Comparison of ENCODE assay signal across 8 mouse cellular contexts in the genomic region with DNA sequence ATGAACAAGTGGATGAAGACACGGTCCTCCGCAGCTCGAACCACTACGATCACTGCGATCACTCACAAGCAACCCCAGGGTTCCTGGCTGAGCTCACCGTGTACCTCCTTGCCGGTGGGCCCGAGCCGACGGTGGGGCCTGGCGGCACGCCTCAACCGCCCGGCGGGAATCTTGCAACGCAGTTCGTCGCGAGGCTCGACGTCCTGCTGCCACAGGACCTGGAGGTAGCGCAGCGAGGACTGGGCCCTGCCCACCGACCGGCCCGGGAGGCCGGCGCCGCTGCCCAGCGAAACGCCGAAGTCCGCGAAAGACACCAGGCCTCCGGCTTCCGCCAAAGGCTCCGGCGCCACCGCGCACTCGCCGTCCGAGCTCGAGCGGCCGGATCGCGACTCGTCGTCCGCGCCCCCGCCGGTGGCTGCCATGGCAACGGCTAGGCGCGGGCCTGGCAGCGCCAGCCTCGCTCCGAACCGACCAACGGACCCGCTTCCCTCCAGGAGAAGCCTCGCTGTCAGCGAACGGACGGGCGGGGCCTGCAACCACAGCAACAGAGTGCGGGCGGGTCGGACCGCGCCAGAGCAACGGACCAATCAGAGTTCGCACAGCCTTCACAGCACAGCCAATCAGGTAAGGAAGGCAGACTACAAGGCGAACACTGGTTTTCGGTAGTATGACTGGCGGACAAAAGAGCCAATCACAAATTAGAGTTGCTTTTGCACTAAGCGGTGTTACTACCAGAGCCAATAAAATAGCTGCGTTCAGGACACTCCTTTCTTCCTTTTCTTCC. TPM values are rescaled to one million over a fixed set of nuclear protein-coding genes. Genes with fewer than 3 reads are reported as not detected.
DNase-seq lines count a peak whose midpoint lies in the region; ATAC-seq and TF ChIP-seq lines count a peak whose summit lies in the region.

TSS of gene Ankrd54 (minus strand) at position 518 of the 784 bp plus-strand sequence.

- intact Hi-C loops in heart, postnatal 36 days (cut with DNase I), result no loop called here

- peak; percentile 64 for TF ChIP-seq POLR2A in olfactory bulb, adult 2 months (IDR thresholded peaks at IDR 0.05; ENCODE audit: insufficient read depth, low read depth, low read length)
- TF ChIP-seq POLR2A in thymus, adult 2 months (IDR thresholded peaks at IDR 0.05; ENCODE audit: control insufficient read depth, extremely low read depth, insufficient read depth, low read length, poor library complexity), result peak; percentile 32; the same call in 1 of the 2 replicates

- H3K27ac ChIP-seq in forebrain, embryonic 16.5 days (ENCODE audit: low read length), result peak within 1 kb of the TSS; percentile 70
- peak within 1 kb of the TSS; percentile 78 for H3K27ac ChIP-seq in layer of hippocampus, adult 2 months
- peak within 1 kb of the TSS; percentile 67 for H3K27ac ChIP-seq in lung, embryonic 14.5 days (ENCODE audit: low read depth)
- H3K27ac ChIP-seq in olfactory bulb, adult 2 months (ENCODE audit: insufficient read depth, low read depth, low read length), result no peak within 1 kb of the TSS
- H3K27ac ChIP-seq in thymus, adult 2 months (ENCODE audit: control insufficient read depth, insufficient read depth, low read length), result no peak within 1 kb of the TSS

- peaks cover 54% of the 10 kb centered on the region for H3K4me1 ChIP-seq in G1E (ENCODE audit: insufficient read depth, low read depth, low read length)
- peaks cover 16% of the 10 kb centered on the region for H3K4me1 ChIP-seq in forebrain, embryonic 16.5 days (replicated peaks; ENCODE audit: control insufficient read depth, insufficient read depth, low read length)
- H3K4me1 ChIP-seq in lung, embryonic 14.5 days (ENCODE audit: insufficient read depth), result 0 out of 2 replicates have a peak, but pooled peaks cover 5% of the 10 kb centered on the region
- H3K4me1 ChIP-seq in olfactory bulb, adult 2 months (ENCODE audit: control insufficient read depth, insufficient read depth, low read length), result no peaks in the 10 kb centered on the region; the same call in 1 of the 2 replicates
- peaks cover 2% of the 10 kb centered on the region; the same call in 1 of the 2 replicates for H3K4me1 ChIP-seq in thymus, adult 2 months (replicated peaks; ENCODE audit: control insufficient read depth, insufficient read depth, low read length)

- H3K9me3 ChIP-seq in G1E (replicated peaks), result peaks cover 3% of the 10 kb centered on the region; the same call in 1 of the 2 replicates
- no peaks in the 10 kb centered on the region for H3K9me3 ChIP-seq in forebrain, embryonic 16.5 days (ENCODE audit: control insufficient read depth, low read length)
- H3K9me3 ChIP-seq in lung, embryonic 14.5 days (ENCODE audit: low read depth, low read length), result no peaks in the 10 kb centered on the region

- peak within 1 kb of the TSS; percentile 98 for H3K4me3 ChIP-seq in G1E (ENCODE audit: low read depth, low read length)
- peak within 1 kb of the TSS; percentile 89 for H3K4me3 ChIP-seq in forebrain, embryonic 16.5 days (replicated peaks; ENCODE audit: low read length)
- H3K4me3 ChIP-seq in layer of hippocampus, adult 2 months, result peak within 1 kb of the TSS; percentile 96
- H3K4me3 ChIP-seq in lung, embryonic 14.5 days (ENCODE audit: low read depth, low read length), result peak within 1 kb of the TSS; percentile 98
- peak within 1 kb of the TSS; percentile 92 for H3K4me3 ChIP-seq in olfactory bulb, adult 2 months (ENCODE audit: insufficient read depth, low read depth, low read length)
- peak within 1 kb of the TSS; percentile 80 for H3K4me3 ChIP-seq in thymus, adult 2 months (ENCODE audit: control insufficient read depth, insufficient read depth, low read length)

- peaks cover 38% of the 10 kb centered on the region for H3K36me3 ChIP-seq in G1E (replicated peaks)
- peaks cover 11% of the 10 kb centered on the region for H3K36me3 ChIP-seq in forebrain, embryonic 16.5 days (ENCODE audit: control insufficient read depth, insufficient read depth)
- peaks cover 32% of the 10 kb centered on the region for H3K36me3 ChIP-seq in lung, embryonic 14.5 days (ENCODE audit: insufficient read depth)
- H3K36me3 ChIP-seq in thymus, adult 2 months (ENCODE audit: control insufficient read depth, insufficient read depth, low read length), result peaks cover 13% of the 10 kb centered on the region; the same call in 1 of the 2 replicates

- under 1% methylated on average over 80 of the region's 80 CpGs for WGBS in forebrain, embryonic 16.5 days
- under 1% methylated on average over 79 of the region's 80 CpGs for WGBS in lung, embryonic 14.5 days
- under 1% methylated on average over 80 of the region's 80 CpGs for WGBS in olfactory bulb, adult 2 months
- under 1% methylated on average over 80 of the region's 80 CpGs for WGBS in thymus, adult 2 months

- ATAC-seq in G1E (ENCODE audit: extremely low read depth, insufficient number of reproducible peaks, low FRiP score, poor library complexity, severe bottlenecking), result peak; percentile 98
- peak; percentile 100 for ATAC-seq in forebrain, embryonic 16.5 days
- ATAC-seq in lung, embryonic 14.5 days (ENCODE audit: insufficient read depth), result peak; percentile 99

- no peaks in the 10 kb centered on the region for H3K27me3 ChIP-seq in G1E (ENCODE audit: insufficient read depth, low read length)
- H3K27me3 ChIP-seq in forebrain, embryonic 16.5 days (replicated peaks; ENCODE audit: control insufficient read depth, insufficient read depth, low read length), result no peaks in the 10 kb centered on the region
- H3K27me3 ChIP-seq in lung, embryonic 14.5 days (ENCODE audit: insufficient read depth, low read length), result no peaks in the 10 kb centered on the region
- no peaks in the 10 kb centered on the region for H3K27me3 ChIP-seq in thymus, adult 2 months (ENCODE audit: control insufficient read depth, insufficient read depth, low read length)

- peak; percentile 99 for DNase-seq in G1E (ENCODE audit: low spot score)
- DNase-seq in cerebellum, adult 18-20 months, result peak; percentile 94 to 99
- peak; percentile 92 to 93 for DNase-seq in heart, postnatal 36 days
- DNase-seq in layer of hippocampus, adult 2 months (ENCODE audit: low spot score in 2 of 2), result peak; percentile 96 to 100
- peak; percentile 100 for DNase-seq in lung, embryonic 14.5 days
- DNase-seq in thymus, adult 2 months, result peak; percentile 96

- H3K9ac ChIP-seq in forebrain, embryonic 16.5 days (replicated peaks; ENCODE audit: low read depth, low read length), result peak within 1 kb of the TSS; percentile 87
- H3K9ac ChIP-seq in lung, embryonic 14.5 days, result peak within 1 kb of the TSS; percentile 84

- peak within 1 kb of the TSS; percentile 82 for H3K4me2 ChIP-seq in forebrain, embryonic 16.5 days (ENCODE audit: low read length)
- H3K4me2 ChIP-seq in lung, embryonic 14.5 days, result peak within 1 kb of the TSS; percentile 78

- no peak for TF ChIP-seq CTCF in G1E (IDR thresholded peaks at IDR 0.05; ENCODE audit: low read depth, low read length)
- no peak for TF ChIP-seq CTCF in layer of hippocampus, adult 2 months (conservative IDR thresholded peaks at IDR 0.05)
- no peak for TF ChIP-seq CTCF in lung, embryonic 14.5 days (IDR thresholded peaks at IDR 0.05; ENCODE audit: low read depth)
- no peak for TF ChIP-seq CTCF in olfactory bulb, adult 2 months (IDR thresholded peaks at IDR 0.05; ENCODE audit: insufficient read depth, low read depth, low read length)
- peak; percentile 13; the same call in 1 of the 2 replicates for TF ChIP-seq CTCF in thymus, adult 2 months (IDR thresholded peaks at IDR 0.05; ENCODE audit: borderline replicate concordance, control insufficient read depth, extremely low read depth, insufficient read depth, low read length, poor library complexity)

RNA-seq across cellular contexts. Expression of gene Ankrd54, which starts in this region (rescaled TPM):
- 15.7 and 23.7 TPM in 2 replicates for total RNA-seq in G1E (2014; fragmentation: Nextera tagmentation)
- total RNA-seq in G1E (2017), result 15.8 and 19.0 TPM in 2 replicates
- polyA plus RNA-seq in G1E (2012), result 37.8 and 51.9 TPM in 2 replicates
- 54.9 and 58.1 TPM in 2 replicates for polyA plus RNA-seq in forebrain, embryonic 16.5 days (2015; fragmentation: Nextera tagmentation; extraction: Ambion mirVana)
- total RNA-seq in heart, postnatal 36 days (2021), result 1 to 10 TPM; 7.7 to 8.1 TPM
- 10 to 100 TPM; 17.4 to 19.5 TPM for total RNA-seq in layer of hippocampus, adult 2 months (2021)
- polyA plus RNA-seq in lung, embryonic 14.5 days (2014; fragmentation: Nextera tagmentation; extraction: Ambion mirVana), result 54.4 and 55.4 TPM in 2 replicates
- not detected in 2 replicates for polyA plus RNA-seq in olfactory bulb, adult 2 months (2012; ENCODE audit: insufficient read depth, insufficient read length, low replicate concordance, missing spikeins)
- 171 and 181 TPM in 2 replicates for polyA plus RNA-seq in thymus, adult 2 months (2012; rRNA removed)

Comparison
In these comparisons a context has a peak if more than half of its experiments do, and no peak if none do; other contexts are left out.
1. RNA of gene Ankrd54 (polyA plus RNA-seq): 171 to 181 TPM in thymus, adult 2 months, 54.9 to 58.1 TPM in forebrain, embryonic 16.5 days, 54.4 to 55.4 TPM in lung, embryonic 14.5 days and 37.8 to 51.9 TPM in G1E; not detected in olfactory bulb, adult 2 months; every median in the first group is over 10 times any median in the second.
2. H3K27ac ChIP-seq: peak in forebrain, embryonic 16.5 days (single experiment), layer of hippocampus, adult 2 months (single experiment) and lung, embryonic 14.5 days (single experiment); none in olfactory bulb, adult 2 months (single experiment) and thymus, adult 2 months (single experiment).
3. Peak in every context shown above with its lines, with median percentiles within 50 percentile points of each other: ATAC-seq, DNase-seq and H3K4me3 ChIP-seq.